ENCODE assay signal across 23 mouse cellular contexts in the genomic region with DNA sequence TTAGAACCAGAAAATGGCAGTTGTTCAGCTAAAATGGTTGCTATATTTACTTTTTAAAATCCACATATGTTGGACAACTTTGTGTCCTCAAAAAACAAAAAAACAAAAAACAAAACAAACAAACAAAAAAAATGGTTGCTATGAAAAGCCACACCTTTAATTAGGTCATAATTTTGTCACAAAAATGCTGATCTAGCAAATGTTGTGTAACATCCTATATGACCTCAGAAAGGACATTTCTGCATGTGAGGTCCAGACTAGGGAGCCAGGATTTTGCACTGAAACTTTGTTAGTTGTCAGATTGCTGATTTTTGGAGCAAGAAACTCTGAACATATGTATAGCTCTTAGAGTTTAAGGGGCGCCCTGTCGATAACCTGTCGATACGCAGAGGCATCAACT. TPM values are rescaled to one million over a fixed set of nuclear protein-coding genes. Genes with fewer than 3 reads are reported as not detected.
"Had no signal": no experiment of that assay in that cellular context is flagged by ENCODE, and none has a peak within 500 bp of the region (broad histone marks: within the 10 kb centered on the region; RNA-seq: fewer than 3 reads in every experiment).

No protein-coding gene starts in this region.

- H3K4me1 ChIP-seq: kidney, embryonic 15.5 days; limb, embryonic 12.5 days; midbrain, embryonic 10.5 days; midbrain, embryonic 13.5 days had no signal

- H3K4me2 ChIP-seq: kidney, embryonic 15.5 days; limb, embryonic 12.5 days; limb, embryonic 15.5 days; liver, embryonic 11.5 days; lung, embryonic 15.5 days; midbrain, embryonic 13.5 days had no signal

- ATAC-seq: intestine, postnatal 0 days; liver, postnatal 0 days; midbrain, embryonic 13.5 days had no signal

- H3K9ac ChIP-seq: kidney, embryonic 15.5 days; limb, embryonic 12.5 days; limb, embryonic 15.5 days; liver, embryonic 14.5 days; liver, postnatal 0 days; lung, embryonic 15.5 days; midbrain, embryonic 13.5 days had no signal

- DNase-seq: kidney, adult 2 months; kidney, postnatal 10 days; kidney, postnatal 36 days; left cerebral cortex, postnatal 4 days; liver, postnatal 0 days; lung, postnatal 36 days; thymus, postnatal 25 days had no signal

- H3K4me3 ChIP-seq: kidney, embryonic 15.5 days; limb, embryonic 12.5 days; limb, embryonic 15.5 days; lung, embryonic 15.5 days; megakaryocyte, embryonic 14.5 days; midbrain, embryonic 10.5 days; midbrain, embryonic 13.5 days had no signal

- H3K27me3 ChIP-seq: kidney, embryonic 15.5 days; limb, embryonic 12.5 days; limb, embryonic 15.5 days; lung, embryonic 15.5 days; megakaryocyte, embryonic 14.5 days; midbrain, embryonic 13.5 days had no signal

- H3K36me3 ChIP-seq: kidney, embryonic 15.5 days; limb, embryonic 12.5 days; limb, embryonic 15.5 days; lung, embryonic 15.5 days; midbrain, embryonic 10.5 days; midbrain, embryonic 13.5 days had no signal

- H3K9me3 ChIP-seq: kidney, embryonic 15.5 days; limb, embryonic 15.5 days; lung, embryonic 15.5 days; midbrain, embryonic 10.5 days; midbrain, embryonic 13.5 days had no signal

- H3K27ac ChIP-seq: kidney, embryonic 15.5 days; limb, embryonic 12.5 days; limb, embryonic 15.5 days; liver, embryonic 14.5 days; lung, embryonic 15.5 days; midbrain, embryonic 10.5 days; midbrain, embryonic 13.5 days had no signal

RNA-seq across cellular contexts. Expression of gene 1700015F17Rik, which starts 55.9 kb away (rescaled TPM):
- total RNA-seq: layer of hippocampus, postnatal 14 days; left cerebral cortex, postnatal 4 days; midbrain, postnatal 0 days had no signal
- polyA plus RNA-seq: intestine, postnatal 0 days; kidney, adult 2 months; kidney, embryonic 15.5 days; limb, embryonic 12.5 days; limb, embryonic 15.5 days; liver, embryonic 11.5 days; liver, embryonic 14.5 days; liver, postnatal 0 days; lung, embryonic 15.5 days; midbrain, embryonic 10.5 days; midbrain, embryonic 13.5 days; neural tube, embryonic 11.5 days; small intestine, adult 2 months; spleen, adult 2 months; thymus, postnatal 0 days had no signal
